In the genomic region with DNA sequence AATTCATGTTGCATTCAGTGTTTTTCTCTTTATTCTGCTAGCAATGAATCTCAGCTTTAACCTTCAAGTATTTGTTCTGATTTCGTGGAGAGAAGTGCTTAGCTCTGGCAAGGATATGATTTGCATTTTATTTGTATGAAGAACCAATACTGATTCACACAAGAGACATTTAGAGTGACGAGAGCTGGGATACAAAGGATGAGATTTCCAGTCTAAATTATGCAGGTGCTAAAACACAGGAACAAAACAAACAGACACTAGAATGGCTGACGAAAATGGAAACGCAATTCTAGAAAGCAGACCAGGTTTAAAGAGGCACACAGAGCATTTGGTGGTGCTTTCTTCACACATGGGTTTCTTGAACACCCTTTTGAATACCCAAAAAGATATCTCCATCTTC, we compare ENCODE assay signal across 24 mouse cellular contexts.
DNase-seq lines count a peak whose midpoint lies in the region; ATAC-seq lines count a peak whose summit lies in the region.
"Had no signal": no experiment of that assay in that cellular context is flagged by ENCODE, and none has a peak within 500 bp of the region (broad histone marks: within the 10 kb centered on the region; RNA-seq: fewer than 3 reads in every experiment).

No protein-coding gene starts in this region.

- no peaks in the 10 kb centered on the region for H3K9me3 ChIP-seq in forebrain, embryonic 16.5 days (ENCODE audit: control insufficient read depth, low read length)
- H3K9me3 ChIP-seq in forebrain, embryonic 14.5 days (replicated peaks; ENCODE audit: control insufficient read depth, low read length): no peaks in the 10 kb centered on the region
- H3K9me3 ChIP-seq in hindbrain, embryonic 13.5 days: no peaks in the 10 kb centered on the region
- H3K9me3 ChIP-seq in hindbrain, embryonic 12.5 days (replicated peaks): no peaks in the 10 kb centered on the region
- no peaks in the 10 kb centered on the region for H3K9me3 ChIP-seq in midbrain, embryonic 13.5 days
- H3K9me3 ChIP-seq in midbrain, embryonic 10.5 days (replicated peaks): no peaks in the 10 kb centered on the region
- H3K9me3 ChIP-seq: embryonic facial prominence, embryonic 12.5 days; embryonic facial prominence, embryonic 15.5 days had no signal

- WGBS in forebrain, embryonic 16.5 days: 45% methylated on average over 4 of the region's 4 CpGs
- 54% methylated on average over 4 of the region's 4 CpGs for WGBS in forebrain, embryonic 14.5 days
- 63% methylated on average over 4 of the region's 4 CpGs for WGBS in hindbrain, embryonic 13.5 days
- WGBS in hindbrain, embryonic 12.5 days: 63% methylated on average over 4 of the region's 4 CpGs
- 40% methylated on average over 4 of the region's 4 CpGs for WGBS in midbrain, embryonic 13.5 days
- 75% methylated on average over 4 of the region's 4 CpGs for WGBS in midbrain, embryonic 10.5 days

- no peak overlapping the region for H3K9ac ChIP-seq in forebrain, embryonic 16.5 days (replicated peaks; ENCODE audit: low read depth, low read length)
- no peak overlapping the region for H3K9ac ChIP-seq in forebrain, embryonic 14.5 days (ENCODE audit: low read length)
- H3K9ac ChIP-seq in hindbrain, embryonic 13.5 days: no peak overlapping the region
- no peak overlapping the region for H3K9ac ChIP-seq in hindbrain, embryonic 12.5 days
- H3K9ac ChIP-seq in midbrain, embryonic 13.5 days (replicated peaks): no peak overlapping the region
- H3K9ac ChIP-seq: embryonic facial prominence, embryonic 12.5 days; embryonic facial prominence, embryonic 15.5 days; hindbrain, embryonic 14.5 days had no signal

- DNase-seq in forebrain, embryonic 14.5 days (ENCODE audit: low spot score): no peak
- DNase-seq in midbrain, embryonic 10.5 days (ENCODE audit: low spot score): no peak
- DNase-seq in brain, adult 2 months (ENCODE audit: low read depth, low spot score): peak; percentile 52
- DNase-seq: adrenal gland, adult 8-10 months; adrenal gland, postnatal 25 days; cerebellum, adult 11 months; cerebellum, adult 2 months; cerebellum, adult 9-11 months; cerebellum, postnatal 25 days; gastrocnemius, adult 2 months; gastrocnemius, postnatal 14 days; heart, adult 11 months had no signal

- no peaks in the 10 kb centered on the region for H3K27me3 ChIP-seq in forebrain, embryonic 16.5 days (replicated peaks; ENCODE audit: control insufficient read depth, insufficient read depth, low read length)
- H3K27me3 ChIP-seq in forebrain, embryonic 14.5 days (replicated peaks; ENCODE audit: control insufficient read depth, insufficient read depth, low read length): no peaks in the 10 kb centered on the region
- H3K27me3 ChIP-seq in hindbrain, embryonic 13.5 days: no peaks in the 10 kb centered on the region
- no peaks in the 10 kb centered on the region for H3K27me3 ChIP-seq in hindbrain, embryonic 12.5 days
- no peaks in the 10 kb centered on the region for H3K27me3 ChIP-seq in midbrain, embryonic 13.5 days
- H3K27me3 ChIP-seq in midbrain, embryonic 10.5 days (ENCODE audit: low read depth, poor library complexity, severe bottlenecking): no peaks in the 10 kb centered on the region
- H3K27me3 ChIP-seq: embryonic facial prominence, embryonic 12.5 days; embryonic facial prominence, embryonic 15.5 days had no signal

- no peaks in the 10 kb centered on the region for H3K4me1 ChIP-seq in forebrain, embryonic 16.5 days (replicated peaks; ENCODE audit: control insufficient read depth, insufficient read depth, low read length)
- no peaks in the 10 kb centered on the region for H3K4me1 ChIP-seq in forebrain, embryonic 14.5 days (ENCODE audit: control insufficient read depth, insufficient read depth, low read length)
- peaks cover 3% of the 10 kb centered on the region for H3K4me1 ChIP-seq in hindbrain, embryonic 13.5 days (replicated peaks)
- H3K4me1 ChIP-seq in hindbrain, embryonic 12.5 days: no peaks in the 10 kb centered on the region
- H3K4me1 ChIP-seq in midbrain, embryonic 13.5 days (replicated peaks): 0 out of 2 replicates have a peak, but pooled peaks cover 3% of the 10 kb centered on the region
- no peaks in the 10 kb centered on the region for H3K4me1 ChIP-seq in midbrain, embryonic 10.5 days
- H3K4me1 ChIP-seq: embryonic facial prominence, embryonic 12.5 days; embryonic facial prominence, embryonic 15.5 days had no signal

- no peak overlapping the region; the same call in 1 of the 2 replicates for H3K27ac ChIP-seq in forebrain, embryonic 16.5 days (ENCODE audit: low read length)
- H3K27ac ChIP-seq in forebrain, embryonic 14.5 days (ENCODE audit: low read depth, low read length): no peak overlapping the region
- 0 out of 2 replicates have a peak overlapping the region, but pooled peaks have one; percentile 32 for H3K27ac ChIP-seq in hindbrain, embryonic 13.5 days
- H3K27ac ChIP-seq in hindbrain, embryonic 12.5 days: no peak overlapping the region
- H3K27ac ChIP-seq in midbrain, embryonic 13.5 days: peak overlapping the region; percentile 35
- H3K27ac ChIP-seq in midbrain, embryonic 10.5 days (replicated peaks): no peak overlapping the region
- H3K27ac ChIP-seq: embryonic facial prominence, embryonic 12.5 days; embryonic facial prominence, embryonic 15.5 days; gastrocnemius, adult 2 months; hindbrain, embryonic 14.5 days; hindbrain, postnatal 0 days had no signal

- ATAC-seq in forebrain, embryonic 16.5 days: 0 out of 2 replicates have a peak, but pooled peaks have one; percentile 50
- no peak for ATAC-seq in forebrain, embryonic 14.5 days
- ATAC-seq in hindbrain, embryonic 13.5 days (ENCODE audit: low FRiP score): no peak
- no peak for ATAC-seq in hindbrain, embryonic 12.5 days (ENCODE audit: low FRiP score)
- no peak for ATAC-seq in midbrain, embryonic 13.5 days
- ATAC-seq in megakaryocyte-erythroid progenitor cell, adult 5-6 weeks (replicated peaks; ENCODE audit: low FRiP score, low TSS enrichment, poor library complexity, severe bottlenecking): no peak
- ATAC-seq: activated CD4-positive, CD25-positive, alpha-beta regulatory T cell, adult 4 months; hindbrain, postnatal 0 days; inflammation-experienced regulatory T-cells, adult 6 months had no signal

- no peak overlapping the region for H3K4me2 ChIP-seq in forebrain, embryonic 16.5 days (ENCODE audit: low read length)
- no peak overlapping the region for H3K4me2 ChIP-seq in forebrain, embryonic 14.5 days (ENCODE audit: low read length)
- H3K4me2 ChIP-seq in hindbrain, embryonic 13.5 days: no peak overlapping the region
- H3K4me2 ChIP-seq in hindbrain, embryonic 12.5 days (replicated peaks): no peak overlapping the region
- H3K4me2 ChIP-seq in midbrain, embryonic 13.5 days (replicated peaks): no peak overlapping the region
- H3K4me2 ChIP-seq: embryonic facial prominence, embryonic 12.5 days; embryonic facial prominence, embryonic 15.5 days; heart, embryonic 11.5 days; hindbrain, embryonic 14.5 days had no signal

- no peaks in the 10 kb centered on the region for H3K36me3 ChIP-seq in forebrain, embryonic 16.5 days (ENCODE audit: control insufficient read depth, insufficient read depth)
- no peaks in the 10 kb centered on the region for H3K36me3 ChIP-seq in forebrain, embryonic 14.5 days (ENCODE audit: control insufficient read depth, insufficient read depth, low read length)
- no peaks in the 10 kb centered on the region for H3K36me3 ChIP-seq in hindbrain, embryonic 13.5 days
- no peaks in the 10 kb centered on the region for H3K36me3 ChIP-seq in hindbrain, embryonic 12.5 days
- H3K36me3 ChIP-seq in midbrain, embryonic 13.5 days: no peaks in the 10 kb centered on the region
- no peaks in the 10 kb centered on the region for H3K36me3 ChIP-seq in midbrain, embryonic 10.5 days
- H3K36me3 ChIP-seq: embryonic facial prominence, embryonic 12.5 days; embryonic facial prominence, embryonic 15.5 days had no signal

- H3K4me3 ChIP-seq in forebrain, embryonic 16.5 days (replicated peaks; ENCODE audit: low read length): no peak overlapping the region
- H3K4me3 ChIP-seq in forebrain, embryonic 14.5 days (ENCODE audit: low read depth, low read length): no peak overlapping the region
- no peak overlapping the region for H3K4me3 ChIP-seq in hindbrain, embryonic 13.5 days
- no peak overlapping the region for H3K4me3 ChIP-seq in hindbrain, embryonic 12.5 days
- H3K4me3 ChIP-seq in midbrain, embryonic 13.5 days (replicated peaks): no peak overlapping the region
- no peak overlapping the region for H3K4me3 ChIP-seq in midbrain, embryonic 10.5 days
- H3K4me3 ChIP-seq: embryonic facial prominence, embryonic 12.5 days; embryonic facial prominence, embryonic 15.5 days; gastrocnemius, adult 2 months had no signal

Comparison
In these comparisons a context has a peak if more than half of its experiments do, and no peak if none do; other contexts are left out.
1. H3K27ac ChIP-seq: peak in hindbrain, embryonic 13.5 days (single experiment) and midbrain, embryonic 13.5 days (single experiment); none in forebrain, embryonic 16.5 days (single experiment), forebrain, embryonic 14.5 days (single experiment), hindbrain, embryonic 12.5 days (single experiment) and midbrain, embryonic 10.5 days (single experiment).